Mouse (Mus musculus): ENCODE measurements around the gene Gmeb2.

DNA sequence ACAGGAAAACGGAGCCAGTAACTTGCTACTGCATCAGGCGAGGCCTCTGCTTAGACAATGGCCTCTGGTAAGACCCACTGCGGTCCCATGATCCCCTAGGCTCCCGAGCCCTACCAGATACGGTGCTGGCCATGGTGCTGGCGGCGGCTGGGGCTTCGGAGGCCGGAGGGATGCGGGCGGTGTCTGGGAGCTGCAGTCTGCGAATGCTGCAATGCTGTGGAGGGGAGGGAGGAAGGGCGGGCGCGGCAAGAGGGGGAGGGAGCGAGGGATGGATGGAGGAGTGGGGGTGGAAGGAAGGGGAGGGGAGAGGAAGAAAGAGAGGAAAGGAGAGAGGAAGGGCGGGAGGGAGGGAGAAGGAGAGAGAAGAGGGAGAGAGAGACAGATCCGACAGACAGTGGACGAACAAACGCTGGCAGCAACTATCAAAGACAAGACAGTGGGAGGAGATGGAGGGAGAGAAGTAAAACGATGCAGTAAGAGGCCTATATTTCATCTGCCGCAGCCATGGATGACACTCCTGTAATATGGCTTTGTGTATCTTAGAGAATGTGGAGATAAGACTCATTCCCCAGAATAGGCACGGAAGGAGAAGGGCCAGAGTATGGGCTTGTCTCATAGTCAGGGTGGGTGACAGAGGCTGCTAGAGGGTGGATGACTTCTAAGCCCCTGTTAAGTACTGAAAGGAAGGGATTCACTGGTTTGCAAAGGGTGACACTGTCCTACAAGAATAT, 26.4 kb upstream of the Gmeb2 start, which contains the start of gene Stmn3:
- no peak for TF ChIP-seq CTCF (IDR thresholded peaks at IDR 0.05)
- no peak for TF ChIP-seq POLR2A (IDR thresholded peaks at IDR 0.05; ENCODE audit: insufficient read depth, low read depth, low read length)
